Mouse (Mus musculus) olfactory bulb, adult 2 months (tissue): ENCODE measurements around the gene Sugp2.
"Not testable (repeated sequence)": the region's sequence is repeated elsewhere in the genome, so short reads cannot be mapped to it uniquely, and the experiment has no call there.

Experiments used
- CTCF ChIP-seq: fragments of 200-500 bp; IDR thresholded peaks from 2 replicates; pipeline ENCODE4 v1.5.1; 2012; ENCODE audit warnings: low read depth, mild to moderate bottlenecking, low read length, moderate library complexity; ENCODE audit not compliant: insufficient read depth
- POLR2A ChIP-seq: fragments of 200-500 bp; IDR thresholded peaks from 2 replicates; pipeline ENCODE4 v1.6.1; 2012; ENCODE audit warnings: mild to moderate bottlenecking, low read depth, low read length, moderate library complexity; ENCODE audit not compliant: insufficient read depth

DNA sequence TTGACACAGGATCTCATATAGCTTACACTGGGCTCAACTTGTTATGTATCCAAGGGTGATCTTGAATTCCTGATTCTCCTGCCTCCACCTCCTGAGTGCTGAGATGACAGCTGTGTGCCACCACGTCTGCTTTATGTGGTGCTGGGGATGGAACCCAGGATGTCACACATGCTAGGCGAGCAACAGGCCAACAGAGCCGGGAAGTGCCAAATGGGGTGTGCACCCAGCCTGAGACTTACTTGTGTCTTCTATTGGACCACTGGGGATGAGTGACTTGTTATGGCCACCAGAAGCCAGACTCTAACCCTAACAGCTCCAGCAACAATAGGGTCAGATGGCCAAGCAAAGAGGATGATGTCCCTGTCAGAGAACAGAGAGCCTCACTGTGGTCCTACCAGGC, 17.9 kb upstream of the Sugp2 start:
- not testable (repeated sequence) for TF ChIP-seq POLR2A, CTCF
